Mouse (Mus musculus) midbrain, postnatal 0 days (tissue): Measurements from ENCODE around the gene Aip. TPM values are rescaled to one million over a fixed set of nuclear protein-coding genes. Genes with fewer than 3 reads are reported as not detected.
"Not testable (repeated sequence)": the region's sequence is repeated elsewhere in the genome, so short reads cannot be mapped to it uniquely, and the experiment has no call there.

Source experiments
- ATAC-seq: fragments of 200-750 bp; cut with Nextera tagmentation; 2 replicates; pipeline ENCODE4 v1.8.0; 2017; ENCODE audit warnings: moderate number of reproducible peaks, mild to moderate bottlenecking, moderate TSS enrichment, moderate library complexity; ENCODE audit not compliant: low FRiP score
- DNase-seq: peaks from one replicate; pipeline ENCODE4 v3.0.0-alpha.2; 2015; ENCODE audit warnings: low spot score
- H3K27ac ChIP-seq: fragments of 300-500 bp; sonication (generic); 2 replicates; pipeline ENCODE4 v1.5.1; 2014; ENCODE audit warnings: low read depth, mild to moderate bottlenecking, low read length, mixed read lengths
- H3K27me3 ChIP-seq: fragments of 300-500 bp; sonication (generic); 2 replicates; pipeline ENCODE4 v1.6.1; 2014; ENCODE audit warnings: low read length, control low read depth, mixed read lengths; ENCODE audit not compliant: insufficient read depth
- H3K36me3 ChIP-seq: fragments of 300-500 bp; sonication (generic); 2 replicates; pipeline ENCODE4 v1.6.1; 2014; ENCODE audit warnings: low read length, control low read depth, mixed read lengths; ENCODE audit not compliant: insufficient read depth
- H3K4me1 ChIP-seq: fragments of 300-500 bp; sonication (generic); 2 replicates; pipeline ENCODE4 v1.6.1; 2014; ENCODE audit warnings: mild to moderate bottlenecking, control low read depth, antibody characterized with exemption, low read length, mixed read lengths; ENCODE audit not compliant: insufficient read depth
- H3K4me2 ChIP-seq: fragments of 300-500 bp; sonication (generic); 2 replicates; pipeline ENCODE4 v1.6.1; 2014; ENCODE audit warnings: low read depth, mild to moderate bottlenecking, low read length, mixed read lengths; ENCODE audit not compliant: poor library complexity, severe bottlenecking
- H3K4me3 ChIP-seq: fragments of 300-500 bp; sonication (generic); 2 replicates; pipeline ENCODE4 v1.5.1; 2014; ENCODE audit warnings: low read depth, mild to moderate bottlenecking, low read length, moderate library complexity
- H3K9ac ChIP-seq: fragments of 300-500 bp; sonication (generic); replicated peaks from 2 replicates; pipeline ENCODE4 v1.6.1; 2014; ENCODE audit warnings: mild to moderate bottlenecking, low read length, moderate library complexity, mixed read lengths; ENCODE audit not compliant: poor library complexity, severe bottlenecking
- H3K9me3 ChIP-seq: fragments of 300-500 bp; sonication (generic); 2 replicates; pipeline ENCODE4 v1.6.1; 2016; ENCODE audit warnings: low read length, control low read depth
- CTCF ChIP-seq: IDR thresholded peaks from 2 replicates; pipeline ENCODE4 v1.5.1; 2016; ENCODE audit warnings: antibody characterized with exemption, mild to moderate bottlenecking
- WGBS: fragments of 180-500 bp; shearing (Covaris S2); extraction: QIAGEN DNeasy Blood & Tissue Kit; methylation state at CpG from one replicate; pipeline ENCODE4 v1.1.7; 2014; 5-methylcytosine and 5-hydroxymethylcytosine counted together
- polyA plus RNA-seq: library from polyadenylated mRNA; unstranded; fragments of >200 nt; fragmentation: Nextera tagmentation; extraction: Ambion mirVana; gene quantifications from 2 replicates; pipeline ENCODE4 v1.2.1, GENCODE M21; 2015
- total RNA-seq: library from RNA; depleted of rRNA; stranded (reverse); fragments of >200 nt; gene quantifications from 2 replicates; pipeline ENCODE4 v1.2.3, GENCODE M21; 2014

Gene Aip
- total and polyA plus RNA-seq, 2 experiments from 2014 or later = 49.9 to 87.7 TPM

DNA sequence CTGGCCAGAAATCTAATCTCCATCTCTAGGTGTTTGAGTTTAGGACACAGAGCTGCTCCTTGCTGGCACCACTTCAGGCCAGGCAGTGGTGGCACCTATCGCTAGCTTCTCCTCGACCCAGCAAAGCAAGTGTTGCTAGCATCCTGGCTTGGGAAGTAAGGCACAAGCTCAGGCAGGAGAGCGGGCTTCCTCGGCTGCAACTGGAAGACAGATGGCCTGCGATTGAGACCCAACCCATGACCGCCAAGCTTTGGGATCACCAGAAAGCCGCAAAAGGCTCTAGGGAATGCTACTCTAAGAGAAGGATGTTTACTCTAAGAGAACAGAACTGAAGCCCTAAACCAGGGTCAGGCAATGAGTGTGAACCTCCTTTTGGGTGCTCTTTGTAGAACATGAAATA is 3.8 kb upstream of the Aip start:
- H3K4me2 ChIP-seq = no peak overlapping the region
- H3K4me3 ChIP-seq = no peak overlapping the region
- TF ChIP-seq CTCF = no peak
- 98% methylated on average over 7 of the region's 7 CpGs for WGBS
- no peaks in the 10 kb centered on the region for H3K27me3 ChIP-seq
- H3K27ac ChIP-seq = no peak overlapping the region
- H3K4me1 ChIP-seq = peaks cover 12% of the 10 kb centered on the region; the same call in 1 of the 2 replicates
- H3K36me3 ChIP-seq = peaks cover 37% of the 10 kb centered on the region
- no peaks in the 10 kb centered on the region for H3K9me3 ChIP-seq
- ATAC-seq (no peak), DNase-seq (no peak)
- H3K9ac ChIP-seq = no peak overlapping the region

DNA sequence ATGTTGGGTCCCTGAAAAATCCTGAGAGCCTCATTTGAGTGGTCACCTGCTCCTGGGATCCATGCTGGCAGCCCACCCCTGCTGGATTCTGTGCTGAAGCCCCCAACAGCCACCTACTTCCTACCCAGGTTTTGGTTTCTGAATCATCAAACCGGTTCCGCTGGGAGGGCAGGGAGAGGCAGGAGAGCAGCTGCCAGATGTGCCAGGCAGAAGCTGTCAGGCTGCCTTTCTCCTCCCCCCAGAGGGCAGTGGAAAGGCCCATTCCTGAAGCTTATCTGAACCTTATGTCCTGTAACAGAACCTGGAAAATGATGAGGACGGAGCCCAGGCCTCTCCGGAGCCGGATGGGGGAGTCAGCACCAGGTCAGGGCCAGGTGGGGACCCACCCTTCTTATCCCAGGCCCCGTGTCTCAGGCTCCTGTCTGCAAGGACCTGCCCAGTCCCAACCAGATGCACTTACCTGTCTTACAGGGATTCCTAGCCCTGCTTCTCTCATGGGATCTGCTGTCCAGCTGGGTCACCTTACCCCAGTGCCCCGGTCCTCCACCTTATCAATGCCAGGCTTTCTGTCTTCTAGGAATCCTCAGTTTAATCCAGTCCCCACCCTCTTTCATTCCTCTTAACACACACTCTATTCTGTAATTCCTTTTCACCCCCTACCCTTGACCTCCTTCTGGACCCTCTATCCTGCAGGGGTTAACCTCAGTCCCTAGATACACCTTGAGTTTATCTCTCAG is 1.3 kb upstream of the Aip start:
- Histone ChIP-seq H3K4me1 (peaks cover 12% of the 10 kb centered on the region; the same call in 1 of the 2 replicates), H3K36me3 (peaks cover 25% of the 10 kb centered on the region), H3K4me3 (peak overlapping the region; percentile 76), H3K4me2 (peak overlapping the region; percentile 58), H3K9me3 (no peaks in the 10 kb centered on the region), H3K27me3 (no peaks in the 10 kb centered on the region), H3K27ac (peak overlapping the region; percentile 75; the same call in 1 of the 2 replicates), H3K9ac (peak overlapping the region; percentile 86)
- DNase-seq = no peak
- TF ChIP-seq CTCF = no peak
- 79% methylated on average over 7 of the region's 7 CpGs for WGBS
- no peak for ATAC-seq

DNA sequence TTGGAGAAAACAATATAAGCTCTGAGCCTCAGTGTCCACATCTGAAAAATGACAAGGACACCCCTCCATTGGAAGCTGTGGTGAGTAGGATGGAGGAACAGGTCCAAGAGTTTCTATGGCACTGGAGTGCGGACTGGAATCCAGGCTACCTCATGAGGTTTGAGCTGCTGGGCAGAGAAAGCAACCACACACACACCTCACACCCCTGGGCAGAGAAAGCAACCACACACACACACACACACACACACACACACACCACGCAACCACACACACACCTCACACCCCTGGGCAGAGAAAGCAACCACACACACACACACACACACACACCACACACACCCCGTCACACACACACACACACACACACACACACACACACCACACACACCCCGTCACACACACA is 390 bp downstream of the Aip start:
- 5% methylated on average over 3 of the region's 4 CpGs for WGBS
- H3K9me3 ChIP-seq, H3K27me3 ChIP-seq: not testable (repeated sequence)
- ATAC-seq = peak; percentile 36
- H3K27ac ChIP-seq = peak overlapping the region; percentile 75; the same call in 1 of the 2 replicates
- peak overlapping the region; percentile 58 for H3K4me2 ChIP-seq
- DNase-seq = peak; percentile 28
- peaks cover 18% of the 10 kb centered on the region for H3K36me3 ChIP-seq
- peak overlapping the region; percentile 86 for H3K9ac ChIP-seq
- H3K4me3 ChIP-seq = peak overlapping the region; percentile 76
- H3K4me1 ChIP-seq = peaks cover 18% of the 10 kb centered on the region

DNA sequence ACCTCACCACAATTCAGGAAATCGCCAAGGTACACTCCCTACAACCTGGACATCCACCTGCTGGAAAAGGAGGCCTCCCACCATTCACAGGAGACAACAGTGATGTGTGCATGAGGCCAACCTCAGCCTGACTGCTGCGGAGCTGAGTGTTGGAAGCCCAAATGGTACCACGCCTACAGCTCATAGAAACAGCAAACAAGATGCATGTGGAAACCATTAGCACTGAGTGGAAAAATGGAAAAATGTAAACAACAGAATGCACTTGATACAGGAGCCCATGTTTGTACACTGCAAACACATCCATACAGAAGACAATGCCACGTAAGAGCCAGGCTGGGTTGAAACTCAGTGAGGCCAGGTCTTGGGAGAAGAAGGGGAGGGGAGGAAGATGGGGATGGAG is 1.2 kb downstream of the Aip start:
- Histone ChIP-seq H3K4me3 (no peak overlapping the region), H3K36me3 (peaks cover 10% of the 10 kb centered on the region), H3K9ac (no peak overlapping the region), H3K4me1 (peaks cover 20% of the 10 kb centered on the region), H3K9me3 (no peaks in the 10 kb centered on the region), H3K4me2 (no peak overlapping the region), H3K27ac (no peak overlapping the region), H3K27me3 (no peaks in the 10 kb centered on the region)
- ATAC-seq (no peak), DNase-seq (no peak)
- TF ChIP-seq CTCF = no peak
- 89% methylated on average over 4 of the region's 4 CpGs for WGBS

DNA sequence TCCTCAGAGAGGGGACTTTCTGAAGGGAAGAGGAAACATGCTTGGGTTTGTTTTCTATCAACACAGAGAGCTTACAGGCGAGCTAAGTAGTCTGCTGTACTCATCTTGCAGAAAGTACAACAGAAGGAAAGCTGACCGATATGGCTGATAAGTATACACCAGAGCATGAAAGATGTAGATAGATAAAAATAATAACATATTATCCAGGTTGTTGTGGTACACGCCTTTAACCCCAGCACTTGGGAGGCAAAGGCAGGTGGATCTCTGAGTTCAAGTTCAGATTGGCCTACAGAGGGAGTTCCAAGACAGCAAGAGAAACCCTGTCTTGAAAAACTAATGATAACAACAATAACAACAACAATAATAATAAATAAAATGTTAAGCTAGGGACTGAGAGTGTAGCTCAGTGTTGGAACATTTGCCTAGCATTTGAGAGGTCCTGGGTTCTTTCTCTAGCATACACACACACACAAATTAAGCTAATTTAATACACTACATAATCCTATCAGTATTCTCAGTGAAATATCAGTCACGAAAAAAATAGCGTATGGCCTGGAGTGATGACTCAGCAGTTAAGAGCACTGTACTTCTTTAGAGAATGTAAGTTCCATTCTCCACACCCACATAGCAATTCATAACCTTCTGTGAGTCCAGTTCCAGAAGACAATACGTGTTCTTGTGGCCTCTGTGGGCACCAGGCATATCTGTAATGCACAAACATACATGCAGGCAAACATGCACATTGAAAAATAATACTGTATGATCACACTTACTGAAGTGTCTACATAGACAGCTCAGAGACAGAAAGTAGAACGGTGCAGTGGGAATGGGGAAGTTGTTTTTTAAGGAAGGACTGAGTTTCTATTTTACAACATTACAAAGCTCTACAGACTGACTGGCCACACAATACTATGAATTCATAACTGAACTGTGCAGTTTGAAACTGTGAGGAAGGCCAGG is 3.0 kb downstream of the Aip start:
- 84% methylated on average over 7 of the region's 7 CpGs for WGBS
- no peak for ATAC-seq

DNA sequence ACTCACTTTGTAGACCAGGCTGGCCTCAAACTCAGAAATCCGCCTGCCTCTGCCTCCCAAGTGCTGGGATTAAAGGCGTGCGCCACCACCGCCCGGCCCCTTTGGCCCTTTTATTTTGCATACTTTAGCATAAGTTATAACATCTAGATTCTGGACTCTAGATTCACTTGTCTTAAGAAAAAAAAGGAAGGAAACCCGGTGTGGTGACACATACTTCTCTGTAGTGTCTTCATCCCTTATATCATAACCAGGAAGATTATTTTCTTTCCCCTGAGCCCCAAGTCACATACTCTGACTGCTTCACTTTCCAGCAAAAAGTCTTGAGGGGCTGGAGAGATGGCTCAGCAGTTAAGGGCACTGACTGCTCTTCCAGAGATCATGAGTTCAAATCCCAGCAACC is 3.8 kb downstream of the Aip start:
- H3K4me1 ChIP-seq = peaks cover 13% of the 10 kb centered on the region
- H3K4me2 ChIP-seq = 0 out of 2 replicates have a peak overlapping the region, but pooled peaks have one; percentile 20
- not testable (repeated sequence) for ATAC-seq, H3K27me3 ChIP-seq, DNase-seq, H3K9ac ChIP-seq, H3K9me3 ChIP-seq, H3K4me3 ChIP-seq
- 0 out of 2 replicates have a peak overlapping the region, but pooled peaks have one; percentile 32 for H3K27ac ChIP-seq
- 63% methylated on average over 6 of the region's 6 CpGs for WGBS
- peaks cover 10% of the 10 kb centered on the region; the same call in 1 of the 2 replicates for H3K36me3 ChIP-seq

More for the DNA sequence above, 3.0 kb downstream of the Aip start:
- no peak for TF ChIP-seq CTCF
- peaks cover 20% of the 10 kb centered on the region for H3K4me1 ChIP-seq
- no peak overlapping the region for H3K4me2 ChIP-seq
- peaks cover 3% of the 10 kb centered on the region; the same call in 1 of the 2 replicates for H3K36me3 ChIP-seq
- no peak overlapping the region for H3K9ac ChIP-seq
- no peak for DNase-seq
- H3K27ac ChIP-seq = no peak overlapping the region
- H3K4me3 ChIP-seq = no peak overlapping the region
- no peaks in the 10 kb centered on the region for H3K27me3 ChIP-seq
- no peaks in the 10 kb centered on the region for H3K9me3 ChIP-seq
